Mouse (Mus musculus) embryonic facial prominence, embryonic 13.5 days (tissue): ENCODE results near the gene Zfp592. TPM values are rescaled to one million over a fixed set of nuclear protein-coding genes. Genes with fewer than 3 reads are reported as not detected.

Experiments
- ATAC-seq: fragments of 200-750 bp; cut with Nextera tagmentation; 2 replicates; pipeline ENCODE4 v1.8.0; 2017; ENCODE audit warnings: low read depth; ENCODE audit not compliant: insufficient number of reproducible peaks, insufficient read depth, low FRiP score, low TSS enrichment
- H3K27ac ChIP-seq: fragments of 300-500 bp; sonication (generic); 2 replicates; pipeline ENCODE4 v1.5.1; 2015; ENCODE audit warnings: moderate library complexity, mild to moderate bottlenecking, inconsistent platforms
- H3K27me3 ChIP-seq: fragments of 300-500 bp; sonication (generic); 2 replicates; pipeline ENCODE4 v1.6.1; 2015; ENCODE audit warnings: mild to moderate bottlenecking, inconsistent platforms
- H3K36me3 ChIP-seq: fragments of 300-500 bp; sonication (generic); 2 replicates; pipeline ENCODE4 v1.6.1; 2015; ENCODE audit warnings: mild to moderate bottlenecking, inconsistent platforms
- H3K4me1 ChIP-seq: fragments of 300-500 bp; sonication (generic); 2 replicates; pipeline ENCODE4 v1.6.1; 2015; ENCODE audit warnings: inconsistent platforms
- H3K4me2 ChIP-seq: fragments of 300-500 bp; sonication (generic); 2 replicates; pipeline ENCODE4 v1.6.1; 2015; ENCODE audit warnings: moderate library complexity, mild to moderate bottlenecking, inconsistent platforms
- H3K4me3 ChIP-seq: fragments of 300-500 bp; sonication (generic); 2 replicates; pipeline ENCODE4 v1.5.1; 2015; ENCODE audit warnings: mild to moderate bottlenecking, inconsistent platforms
- H3K9ac ChIP-seq: fragments of 300-500 bp; sonication (generic); 2 replicates; pipeline ENCODE4 v1.6.1; 2015; ENCODE audit warnings: mild to moderate bottlenecking, inconsistent platforms
- H3K9me3 ChIP-seq: fragments of 300-500 bp; sonication (generic); 2 replicates; pipeline ENCODE4 v1.6.1; 2016; ENCODE audit warnings: inconsistent platforms
- WGBS: fragments of 180-500 bp; shearing (Covaris S2); methylation state at CpG from one replicate; pipeline ENCODE4 v1.1.7; 2015; ENCODE audit warnings: mixed read lengths; 5-methylcytosine and 5-hydroxymethylcytosine counted together
- polyA plus RNA-seq: library from polyadenylated mRNA; unstranded; fragments of >200 nt; fragmentation: Nextera tagmentation; extraction: Ambion mirVana; gene quantifications from 2 replicates; pipeline ENCODE4 v1.2.1, GENCODE M21; 2015

Gene Zfp592
- polyA plus RNA-seq, 1 experiment from 2014 or later, result 12.3 TPM

DNA sequence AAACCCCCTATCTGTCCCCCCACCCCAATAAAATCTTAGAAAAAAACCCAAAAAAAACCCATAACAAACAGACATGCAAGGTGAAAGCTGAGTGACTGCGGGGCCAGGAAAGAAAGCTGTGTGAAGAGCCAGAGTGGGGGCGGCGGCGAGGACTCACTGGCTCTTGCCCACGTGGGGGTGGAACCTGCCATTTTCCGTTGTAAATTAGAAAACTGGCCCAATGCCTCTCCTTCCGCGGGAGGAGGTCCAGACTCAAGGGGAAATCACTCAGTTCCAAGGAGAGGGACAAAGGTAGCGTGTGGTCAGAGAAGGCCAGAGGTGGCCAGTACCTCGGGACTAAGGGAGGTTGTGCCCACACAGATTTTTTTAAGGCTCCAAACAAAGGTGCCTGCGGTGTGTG, 68.5 kb downstream of the Zfp592 start:
- 86% methylated on average over 11 of the region's 11 CpGs for WGBS
- H3K4me3 ChIP-seq, result no peak overlapping the region
- H3K4me2 ChIP-seq, result no peak overlapping the region
- no peaks in the 10 kb centered on the region for H3K36me3 ChIP-seq
- H3K4me1 ChIP-seq, result 0 out of 2 replicates have a peak, but pooled peaks cover 4% of the 10 kb centered on the region
- H3K27me3 ChIP-seq, result peaks cover 3% of the 10 kb centered on the region
- H3K9me3 ChIP-seq, result no peaks in the 10 kb centered on the region
- ATAC-seq, result no peak
- no peak overlapping the region for H3K27ac ChIP-seq
- no peak overlapping the region for H3K9ac ChIP-seq

DNA sequence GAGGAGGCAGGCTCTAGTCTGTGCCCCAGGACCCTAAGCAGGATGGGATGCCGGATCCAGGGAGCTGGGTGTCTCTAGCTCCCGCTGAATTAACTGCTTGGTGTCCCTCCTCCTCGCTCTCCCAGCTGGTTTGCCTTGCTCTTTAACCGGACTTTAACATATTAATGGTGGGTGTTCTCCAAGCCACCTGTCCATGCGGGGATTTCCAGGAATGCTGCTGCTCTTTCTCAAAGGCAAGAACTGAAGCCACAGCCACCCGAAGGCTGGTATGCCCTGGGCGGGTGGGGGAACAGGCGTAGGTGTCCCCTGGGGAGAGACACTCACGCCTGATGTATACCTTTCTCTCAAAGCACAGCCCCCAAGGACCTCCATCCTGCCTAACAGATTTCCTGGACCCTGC, 69.9 kb downstream of the Zfp592 start:
- Histone ChIP-seq H3K9ac (no peak overlapping the region), H3K4me1 (0 out of 2 replicates have a peak, but pooled peaks cover 6% of the 10 kb centered on the region), H3K4me2 (no peak overlapping the region), H3K27ac (no peak overlapping the region), H3K9me3 (no peaks in the 10 kb centered on the region), H3K4me3 (no peak overlapping the region), H3K27me3 (peaks cover 3% of the 10 kb centered on the region; the same call in 1 of the 2 replicates), H3K36me3 (no peaks in the 10 kb centered on the region)
- no peak for ATAC-seq
- 71% methylated on average over 9 of the region's 9 CpGs for WGBS

GRCm38 (mm10) chr7:81066714-81067113, 73.2 kb downstream of the Zfp592 start:
- no peaks in the 10 kb centered on the region for H3K36me3 ChIP-seq
- ATAC-seq, result no peak
- no peak overlapping the region for H3K4me2 ChIP-seq
- no peaks in the 10 kb centered on the region for H3K9me3 ChIP-seq
- no peak overlapping the region for H3K9ac ChIP-seq
- no peak overlapping the region for H3K4me3 ChIP-seq
- H3K4me1 ChIP-seq, result 0 out of 2 replicates have a peak, but pooled peaks cover 6% of the 10 kb centered on the region
- WGBS, result 30% methylated on average over 6 of the region's 6 CpGs
- H3K27ac ChIP-seq, result no peak overlapping the region
- H3K27me3 ChIP-seq, result peaks cover 3% of the 10 kb centered on the region; the same call in 1 of the 2 replicates

GRCm38 (mm10) chr7:81072463-81072862, 79.0 kb downstream of the Zfp592 start:
- Histone ChIP-seq H3K4me2 (no peak overlapping the region), H3K27ac (no peak overlapping the region; the same call in 1 of the 2 replicates), H3K4me1 (peaks cover 18% of the 10 kb centered on the region), H3K9me3 (no peaks in the 10 kb centered on the region), H3K9ac (no peak overlapping the region; the same call in 1 of the 2 replicates), H3K4me3 (no peak overlapping the region), H3K36me3 (no peaks in the 10 kb centered on the region), H3K27me3 (no peaks in the 10 kb centered on the region)
- WGBS, result 16% methylated on average over 5 of the region's 5 CpGs
- no peak for ATAC-seq

GRCm38 (mm10) chr7:81073273-81073672, 79.8 kb downstream of the Zfp592 start:
- Histone ChIP-seq H3K27me3 (no peaks in the 10 kb centered on the region), H3K9me3 (no peaks in the 10 kb centered on the region), H3K4me3 (no peak overlapping the region), H3K4me1 (peaks cover 18% of the 10 kb centered on the region), H3K27ac (no peak overlapping the region), H3K9ac (no peak overlapping the region), H3K4me2 (no peak overlapping the region), H3K36me3 (no peaks in the 10 kb centered on the region)
- WGBS, result 81% methylated on average over 5 of the region's 5 CpGs
- ATAC-seq, result no peak

DNA sequence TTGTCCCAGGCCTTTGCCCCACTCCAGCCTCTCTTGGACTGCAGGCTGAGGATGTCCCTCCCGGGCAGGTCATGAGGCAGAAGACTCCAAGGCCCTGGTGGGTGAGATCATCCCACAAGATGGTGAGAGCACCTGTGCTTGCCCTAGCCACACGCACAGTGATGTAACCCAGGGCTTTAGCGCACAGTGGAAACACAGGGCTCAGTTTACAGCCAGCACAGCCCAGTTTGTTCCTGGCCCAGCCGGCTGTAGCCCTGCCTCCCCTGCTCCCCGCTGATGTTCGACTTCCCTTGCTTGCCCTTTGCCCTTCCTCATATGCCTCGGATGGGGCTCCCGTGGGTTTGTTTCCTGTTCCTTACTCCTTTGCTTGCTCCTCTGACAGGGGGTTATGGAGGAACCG, 81.1 kb downstream of the Zfp592 start:
- no peak for ATAC-seq
- no peaks in the 10 kb centered on the region for H3K9me3 ChIP-seq
- no peaks in the 10 kb centered on the region for H3K27me3 ChIP-seq
- H3K36me3 ChIP-seq, result no peaks in the 10 kb centered on the region
- peaks cover 18% of the 10 kb centered on the region for H3K4me1 ChIP-seq
- H3K4me3 ChIP-seq, result no peak overlapping the region
- no peak overlapping the region for H3K9ac ChIP-seq
- no peak overlapping the region for H3K27ac ChIP-seq
- 42% methylated on average over 9 of the region's 9 CpGs for WGBS
- no peak overlapping the region for H3K4me2 ChIP-seq

DNA sequence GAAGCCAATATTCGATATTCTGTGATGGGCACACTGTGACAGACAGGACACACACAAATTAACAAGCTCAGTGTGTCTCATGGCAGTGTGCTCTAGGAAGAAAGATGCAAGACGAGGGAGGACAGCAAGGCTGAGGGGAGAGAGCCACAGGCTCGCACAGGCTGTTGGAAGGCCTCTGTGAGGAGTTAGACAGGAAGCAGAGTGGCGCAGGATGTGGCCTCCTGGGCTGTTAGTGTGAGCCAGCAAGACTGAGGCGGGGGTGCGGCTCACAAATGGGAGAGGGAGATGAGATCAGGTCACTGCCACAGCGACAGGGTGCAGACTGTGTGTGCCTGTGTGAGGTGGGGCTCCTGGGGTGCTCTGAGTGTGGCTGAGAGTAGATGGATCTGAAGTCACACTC, 81.8 kb downstream of the Zfp592 start:
- H3K27ac ChIP-seq, result no peak overlapping the region
- no peaks in the 10 kb centered on the region for H3K9me3 ChIP-seq
- H3K36me3 ChIP-seq, result no peaks in the 10 kb centered on the region
- H3K4me1 ChIP-seq, result peaks cover 18% of the 10 kb centered on the region
- ATAC-seq, result no peak
- no peak overlapping the region for H3K4me2 ChIP-seq
- no peak overlapping the region for H3K4me3 ChIP-seq
- H3K9ac ChIP-seq, result no peak overlapping the region
- H3K27me3 ChIP-seq, result no peaks in the 10 kb centered on the region
- 56% methylated on average over 7 of the region's 7 CpGs for WGBS

- H3K9ac ChIP-seq, result no peak overlapping the region
- no peaks in the 10 kb centered on the region for H3K9me3 ChIP-seq
- no peaks in the 10 kb centered on the region for H3K36me3 ChIP-seq
- peaks cover 18% of the 10 kb centered on the region for H3K4me1 ChIP-seq
- no peak for ATAC-seq
- no peak overlapping the region for H3K4me2 ChIP-seq
- H3K27me3 ChIP-seq, result no peaks in the 10 kb centered on the region
- no peak overlapping the region for H3K4me3 ChIP-seq
- WGBS, result 83% methylated on average over 5 of the region's 5 CpGs
- H3K27ac ChIP-seq, result no peak overlapping the region
These were observed 82.3 kb downstream of the Zfp592 start for GRCm38 (mm10) chr7:81075732-81076131.

GRCm38 (mm10) chr7:81077009-81077408, 83.5 kb downstream of the Zfp592 start:
- ATAC-seq, result no peak
- no peak overlapping the region for H3K4me2 ChIP-seq
- no peak overlapping the region for H3K27ac ChIP-seq
- no peak overlapping the region for H3K9ac ChIP-seq
- WGBS, result 61% methylated on average over 6 of the region's 6 CpGs
- H3K27me3 ChIP-seq, result no peaks in the 10 kb centered on the region
- no peaks in the 10 kb centered on the region for H3K36me3 ChIP-seq
- peaks cover 19% of the 10 kb centered on the region for H3K4me1 ChIP-seq
- H3K9me3 ChIP-seq, result no peaks in the 10 kb centered on the region
- no peak overlapping the region for H3K4me3 ChIP-seq

- WGBS, result 88% methylated on average over 6 of the region's 6 CpGs
- Histone ChIP-seq H3K4me1 (peaks cover 11% of the 10 kb centered on the region; the same call in 1 of the 2 replicates), H3K9ac (no peak overlapping the region), H3K9me3 (no peaks in the 10 kb centered on the region), H3K36me3 (no peaks in the 10 kb centered on the region), H3K27ac (no peak overlapping the region), H3K27me3 (no peaks in the 10 kb centered on the region), H3K4me2 (no peak overlapping the region), H3K4me3 (no peak overlapping the region)
- ATAC-seq, result no peak
These were observed 85.3 kb downstream of the Zfp592 start for GRCm38 (mm10) chr7:81078740-81079139.

DNA sequence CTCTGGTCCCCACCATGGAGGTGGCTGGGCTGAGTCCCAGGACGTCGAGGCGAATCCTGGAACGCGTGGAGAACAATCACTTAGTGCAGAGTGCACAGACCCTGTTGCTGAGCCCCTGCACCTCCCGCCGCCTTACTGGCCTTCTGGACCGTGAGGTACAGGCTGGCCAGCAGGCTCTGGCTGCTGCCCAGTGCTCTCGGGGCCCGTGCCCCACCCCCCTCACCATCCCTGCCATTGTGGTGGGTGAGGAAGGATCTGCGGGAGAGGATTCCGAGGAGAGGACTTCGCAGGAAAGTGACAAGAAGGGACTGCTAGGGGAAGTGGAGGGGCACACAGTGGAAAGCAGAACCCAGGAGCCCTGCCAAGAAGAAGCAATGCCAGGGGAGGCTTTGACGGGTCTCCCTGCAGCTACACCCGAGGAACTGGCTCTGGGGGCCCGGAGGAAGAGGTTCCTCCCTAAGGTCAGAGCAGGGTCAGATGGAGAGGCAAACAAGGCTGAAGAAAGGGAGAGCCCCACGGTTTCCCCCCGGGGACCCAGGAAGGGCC, 100.0 kb downstream of the Zfp592 start:
- 62% methylated on average over 18 of the region's 18 CpGs for WGBS
- no peak overlapping the region for H3K4me3 ChIP-seq
- no peak for ATAC-seq
- H3K27ac ChIP-seq, result no peak overlapping the region
- H3K27me3 ChIP-seq, result no peaks in the 10 kb centered on the region
- H3K4me1 ChIP-seq, result no peaks in the 10 kb centered on the region
- no peaks in the 10 kb centered on the region for H3K36me3 ChIP-seq
- no peak overlapping the region for H3K4me2 ChIP-seq
- H3K9me3 ChIP-seq, result no peaks in the 10 kb centered on the region
- H3K9ac ChIP-seq, result no peak overlapping the region

- Histone ChIP-seq H3K36me3 (no peaks in the 10 kb centered on the region), H3K27me3 (no peaks in the 10 kb centered on the region), H3K4me2 (no peak overlapping the region), H3K27ac (no peak overlapping the region), H3K9ac (no peak overlapping the region), H3K4me1 (no peaks in the 10 kb centered on the region), H3K4me3 (no peak overlapping the region), H3K9me3 (no peaks in the 10 kb centered on the region)
- 77% methylated on average over 6 of the region's 6 CpGs for WGBS
- ATAC-seq, result no peak
These were observed 100.8 kb downstream of the Zfp592 start for GRCm38 (mm10) chr7:81094104-81094757.
